Mouse (Mus musculus) embryonic facial prominence, embryonic 10.5 days (tissue): ENCODE measurements around the gene Il9r. TPM values are rescaled to one million over a fixed set of nuclear protein-coding genes. Genes with fewer than 3 reads are reported as not detected.
A peak's percentile ranks its signal among the peaks of the same experiment; 100 is the strongest.

Source experiments
- DNase-seq: peaks from one replicate; pipeline ENCODE4 v3.0.0-alpha.2; 2017; ENCODE audit warnings: low spot score
- H3K27ac ChIP-seq: fragments of 300-500 bp; sonication (generic); replicated peaks from 2 replicates; pipeline ENCODE4 v1.5.1; 2016; ENCODE audit warnings: mild to moderate bottlenecking
- H3K27me3 ChIP-seq: fragments of 300-500 bp; sonication (generic); replicated peaks from 2 replicates; pipeline ENCODE4 v1.6.1; 2016; ENCODE audit warnings: low read depth, mild to moderate bottlenecking; ENCODE audit not compliant: poor library complexity, severe bottlenecking
- H3K36me3 ChIP-seq: fragments of 300-500 bp; sonication (generic); replicated peaks from 2 replicates; pipeline ENCODE4 v1.6.1; 2016; ENCODE audit warnings: mild to moderate bottlenecking, moderate library complexity
- H3K4me1 ChIP-seq: fragments of 300-500 bp; sonication (generic); 2 replicates; pipeline ENCODE4 v1.6.1; 2016
- H3K4me3 ChIP-seq: fragments of 300-500 bp; sonication (generic); 2 replicates; pipeline ENCODE4 v1.5.1; 2016; ENCODE audit warnings: mild to moderate bottlenecking, moderate library complexity
- H3K9me3 ChIP-seq: fragments of 300-500 bp; sonication (generic); 2 replicates; pipeline ENCODE4 v1.6.1; 2016; ENCODE audit warnings: mild to moderate bottlenecking
- WGBS: fragments of 180-500 bp; shearing (Covaris S2); methylation state at CpG from one replicate; pipeline ENCODE4 v1.1.7; 2016; 5-methylcytosine and 5-hydroxymethylcytosine counted together
- polyA plus RNA-seq: library from polyadenylated mRNA; unstranded; fragments of >200 nt; fragmentation: Nextera tagmentation; extraction: Ambion mirVana; gene quantifications from 2 replicates; pipeline ENCODE4 v1.2.1, GENCODE M21; 2016

Il9r gene
- polyA plus RNA-seq: 0.05 TPM in 1 of 2 replicates, not detected in the other

DNA sequence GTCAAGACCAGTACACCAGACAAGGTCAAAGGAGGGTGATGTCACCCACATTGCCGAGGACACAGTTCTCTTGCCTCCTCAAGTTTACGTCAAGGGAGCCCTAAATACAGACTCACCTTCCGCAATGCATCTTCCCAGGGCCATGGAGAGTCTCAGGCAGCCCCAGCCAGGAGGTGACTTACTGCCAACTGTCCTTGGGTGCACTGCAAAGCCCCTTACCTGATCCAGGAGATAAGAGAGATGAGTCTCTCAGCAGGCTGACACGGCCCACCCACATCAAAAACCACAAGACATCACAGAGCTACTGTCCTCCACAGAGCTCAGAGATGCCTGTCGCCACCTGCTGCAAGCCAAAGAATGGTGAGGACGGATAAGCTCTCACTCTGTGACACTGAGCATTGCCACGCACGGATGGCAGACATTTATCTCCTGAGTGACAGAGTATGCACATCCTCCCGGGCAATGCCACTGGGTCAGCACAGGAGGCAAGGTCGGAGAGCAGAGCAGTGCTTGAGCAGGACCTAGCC lies at the start of gene Il9r:
Gene Il9r (minus strand): TSS at position 205 of the 527 bp plus-strand sequence.
- H3K27me3 ChIP-seq: peaks cover 17% of the 10 kb centered on the region
- DNase-seq: no peak
- H3K36me3 ChIP-seq: no peaks in the 10 kb centered on the region
- 78% methylated on average over 10 of the region's 10 CpGs for WGBS
- no peaks in the 10 kb centered on the region for H3K9me3 ChIP-seq
- no peak within 1 kb of the TSS for H3K4me3 ChIP-seq
- no peak within 1 kb of the TSS for H3K27ac ChIP-seq
- H3K4me1 ChIP-seq: peaks cover 26% of the 10 kb centered on the region

DNA sequence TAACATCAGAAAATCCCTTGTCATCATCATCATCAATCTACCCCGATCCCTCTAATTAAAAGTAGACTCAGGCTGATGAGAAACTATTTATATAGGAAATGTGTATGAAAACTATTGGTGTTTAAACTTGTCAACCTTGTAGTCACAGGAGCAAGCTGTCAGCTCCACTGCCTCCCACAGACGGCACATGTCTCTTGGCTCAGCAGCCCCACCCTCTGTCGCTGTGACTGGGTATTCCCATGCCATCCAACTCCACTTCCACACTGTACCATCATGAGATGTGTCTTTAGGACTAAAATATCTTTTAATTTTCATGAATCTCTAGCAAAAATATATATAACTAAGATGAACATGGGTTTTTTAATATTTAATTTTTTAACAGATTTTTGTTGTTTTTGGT lies 48.3 kb upstream of the Il9r start:
- 85% methylated on average over 3 of the region's 3 CpGs for WGBS
- H3K36me3 ChIP-seq: peaks cover 94% of the 10 kb centered on the region
- no peak overlapping the region for H3K4me3 ChIP-seq

DNA sequence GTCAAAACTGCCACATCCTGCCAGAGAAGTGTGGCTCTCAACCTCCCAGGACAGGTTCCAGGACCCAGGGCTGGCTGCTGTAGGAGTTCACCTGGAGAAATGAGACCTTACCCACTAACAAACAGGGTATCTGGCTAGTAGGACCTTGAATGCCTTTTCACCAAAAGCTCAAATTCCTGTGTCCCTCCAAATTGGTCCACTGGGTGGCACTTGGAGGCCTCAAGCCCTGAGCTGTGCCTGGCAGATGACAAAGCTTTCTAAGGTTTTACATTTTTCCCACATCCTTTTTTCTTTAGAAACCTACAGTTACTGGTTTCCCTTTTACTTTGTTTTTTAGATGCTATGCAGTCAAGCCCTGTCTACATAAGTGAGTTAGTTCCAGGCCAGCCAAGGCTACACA lies 47.0 kb upstream of the Il9r start:
- no peaks in the 10 kb centered on the region for H3K27me3 ChIP-seq
- no peaks in the 10 kb centered on the region for H3K9me3 ChIP-seq
- no peak for DNase-seq
- peaks cover 94% of the 10 kb centered on the region for H3K36me3 ChIP-seq
- H3K4me1 ChIP-seq: peaks cover 14% of the 10 kb centered on the region
- no peak overlapping the region for H3K27ac ChIP-seq
- no peak overlapping the region for H3K4me3 ChIP-seq

More for the DNA sequence above, 48.3 kb upstream of the Il9r start:
- DNase-seq: no peak
- H3K9me3 ChIP-seq: no peaks in the 10 kb centered on the region
- no peak overlapping the region for H3K27ac ChIP-seq
- H3K4me1 ChIP-seq: peaks cover 13% of the 10 kb centered on the region
- H3K27me3 ChIP-seq: no peaks in the 10 kb centered on the region

DNA sequence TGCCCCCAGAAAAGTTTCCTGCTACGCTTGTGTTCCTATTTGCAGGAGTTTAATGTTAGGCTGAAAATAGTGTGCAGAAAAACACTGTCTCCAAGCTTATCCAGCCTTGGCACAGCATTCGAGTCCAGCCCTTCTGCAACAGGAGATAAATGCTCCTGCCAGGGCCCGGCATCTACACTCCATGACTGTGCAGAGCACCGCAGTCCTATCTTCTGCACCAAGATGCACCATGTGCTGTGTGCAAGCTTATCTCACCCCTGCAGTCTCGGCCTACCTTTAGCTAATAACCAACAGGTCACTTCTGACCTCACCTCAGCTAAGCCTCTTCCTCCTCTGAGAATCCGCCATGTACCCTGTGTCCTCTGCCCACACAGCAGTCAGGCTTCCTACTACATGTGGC lies 45.5 kb upstream of the Il9r start:
- Histone ChIP-seq H3K36me3 (peaks cover 95% of the 10 kb centered on the region), H3K4me1 (peaks cover 14% of the 10 kb centered on the region), H3K9me3 (no peaks in the 10 kb centered on the region), H3K27me3 (no peaks in the 10 kb centered on the region), H3K4me3 (no peak overlapping the region), H3K27ac (no peak overlapping the region)
- DNase-seq: no peak
- WGBS: 91% methylated on average over 6 of the region's 6 CpGs

DNA sequence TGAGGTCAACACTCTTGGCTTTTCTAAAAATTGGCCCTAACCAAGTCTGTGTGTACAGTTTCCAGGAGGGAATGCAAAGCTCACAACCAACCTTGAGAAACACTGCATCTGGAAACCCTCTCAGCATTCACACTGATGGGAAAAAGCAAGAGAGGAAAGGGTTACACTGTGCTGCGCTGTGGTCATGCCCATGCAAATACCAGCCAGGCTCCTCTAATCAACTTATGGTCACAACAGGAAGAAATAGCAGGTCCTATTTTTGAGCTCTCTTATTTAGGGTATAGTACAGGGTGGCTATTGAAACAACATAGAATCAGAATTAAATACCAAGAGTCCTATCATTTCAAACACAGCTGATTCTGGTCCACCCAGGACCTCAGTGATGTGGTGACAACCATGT lies 44.5 kb upstream of the Il9r start:
- no peak for DNase-seq
- WGBS: 85% methylated on average over 1 of the region's 1 CpGs
- 0 out of 2 replicates have a peak overlapping the region, but pooled peaks have one; percentile 40 for H3K27ac ChIP-seq
- H3K4me1 ChIP-seq: peaks cover 14% of the 10 kb centered on the region
- no peak overlapping the region for H3K4me3 ChIP-seq
- peaks cover 95% of the 10 kb centered on the region for H3K36me3 ChIP-seq
- no peaks in the 10 kb centered on the region for H3K9me3 ChIP-seq
- no peaks in the 10 kb centered on the region for H3K27me3 ChIP-seq

DNA sequence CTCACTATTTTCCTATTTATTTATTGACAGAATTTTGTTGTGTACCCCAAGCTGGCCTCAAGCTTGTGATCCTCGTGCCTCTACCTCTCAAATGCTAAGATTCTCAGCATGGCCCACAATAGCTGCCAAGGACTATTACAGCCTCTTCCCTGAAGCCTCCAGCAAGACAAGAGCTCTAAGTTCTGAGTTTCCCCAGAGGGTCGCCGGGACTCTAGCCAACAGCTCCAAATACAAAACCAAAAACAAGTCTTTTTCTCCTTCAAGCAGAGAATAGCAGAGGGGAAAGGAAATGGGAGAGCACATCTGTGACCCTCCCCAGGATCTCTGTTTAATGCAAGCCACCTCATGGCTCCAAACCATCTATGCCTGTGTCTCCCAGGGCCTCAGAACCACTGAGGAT lies 44.0 kb upstream of the Il9r start:
- Histone ChIP-seq H3K36me3 (peaks cover 93% of the 10 kb centered on the region), H3K4me1 (peaks cover 14% of the 10 kb centered on the region), H3K27me3 (no peaks in the 10 kb centered on the region), H3K9me3 (no peaks in the 10 kb centered on the region), H3K27ac (0 out of 2 replicates have a peak overlapping the region, but pooled peaks have one; percentile 40), H3K4me3 (no peak overlapping the region)
- no peak for DNase-seq
- WGBS: 63% methylated on average over 3 of the region's 3 CpGs

DNA sequence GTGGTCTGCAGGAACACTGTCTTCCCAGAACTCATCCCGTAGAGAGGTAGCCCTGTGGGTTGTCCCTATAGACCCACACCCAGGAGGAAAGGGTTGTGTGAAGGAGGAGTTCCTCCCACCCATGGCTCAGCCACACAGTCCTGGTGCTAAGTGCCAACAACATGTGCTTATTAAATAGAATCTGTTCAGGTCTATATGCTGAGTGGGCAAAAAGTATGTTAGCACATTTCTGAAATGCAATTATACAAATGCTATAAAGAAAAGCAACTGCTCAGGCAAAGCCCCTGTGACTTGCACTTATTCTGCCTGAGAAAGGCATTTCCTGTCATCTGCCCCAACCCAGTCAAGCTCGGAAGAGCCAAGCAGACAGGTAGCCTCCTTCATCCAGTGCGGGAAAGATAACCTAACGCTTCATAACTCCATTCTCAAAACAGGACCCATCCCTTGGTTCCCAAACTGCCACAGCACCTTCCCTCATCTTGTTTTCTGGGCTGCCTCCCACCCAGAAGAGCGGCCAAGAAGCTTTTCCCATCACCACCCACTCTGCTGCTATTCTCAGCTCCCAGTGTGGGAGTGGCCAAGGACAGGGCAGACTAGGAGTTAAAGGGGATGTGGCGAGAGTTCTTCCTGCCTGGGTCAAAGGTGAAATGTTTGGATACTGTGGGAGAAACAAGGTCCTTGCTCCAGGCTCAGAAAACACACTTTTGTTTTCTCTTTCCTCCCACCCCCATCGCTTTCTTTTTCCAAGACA lies 43.3 kb upstream of the Il9r start:
- H3K9me3 ChIP-seq: no peaks in the 10 kb centered on the region
- WGBS: 54% methylated on average over 7 of the region's 7 CpGs
- no peaks in the 10 kb centered on the region for H3K27me3 ChIP-seq
- 0 out of 2 replicates have a peak overlapping the region, but pooled peaks have one; percentile 40 for H3K27ac ChIP-seq
- H3K4me3 ChIP-seq: no peak overlapping the region
- no peak for DNase-seq
- peaks cover 14% of the 10 kb centered on the region for H3K4me1 ChIP-seq
- peaks cover 96% of the 10 kb centered on the region for H3K36me3 ChIP-seq

DNA sequence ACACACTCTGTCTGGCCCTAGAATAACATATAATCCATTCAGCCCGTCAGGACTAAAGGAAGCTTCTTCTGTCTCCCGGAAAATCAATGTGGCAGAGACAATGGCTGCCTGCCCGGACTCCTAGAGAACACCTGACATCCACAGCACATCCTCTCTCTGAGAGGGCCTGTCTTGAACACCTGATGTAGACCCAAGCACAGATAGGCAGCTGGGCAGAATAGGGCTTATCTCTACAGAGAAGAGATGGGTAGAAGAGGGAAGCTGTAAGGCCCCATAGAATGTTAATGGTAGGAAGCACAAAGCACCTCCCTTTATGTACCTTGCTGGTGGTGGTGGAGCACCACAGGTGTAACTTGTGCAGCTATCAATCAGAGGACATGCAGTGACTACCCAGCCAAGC lies 42.1 kb upstream of the Il9r start:
- Histone ChIP-seq H3K9me3 (no peaks in the 10 kb centered on the region), H3K36me3 (peaks cover 95% of the 10 kb centered on the region), H3K4me3 (no peak overlapping the region), H3K4me1 (peaks cover 14% of the 10 kb centered on the region), H3K27me3 (no peaks in the 10 kb centered on the region), H3K27ac (no peak overlapping the region)
- DNase-seq: no peak
- WGBS: 90% methylated on average over 3 of the region's 3 CpGs

DNA sequence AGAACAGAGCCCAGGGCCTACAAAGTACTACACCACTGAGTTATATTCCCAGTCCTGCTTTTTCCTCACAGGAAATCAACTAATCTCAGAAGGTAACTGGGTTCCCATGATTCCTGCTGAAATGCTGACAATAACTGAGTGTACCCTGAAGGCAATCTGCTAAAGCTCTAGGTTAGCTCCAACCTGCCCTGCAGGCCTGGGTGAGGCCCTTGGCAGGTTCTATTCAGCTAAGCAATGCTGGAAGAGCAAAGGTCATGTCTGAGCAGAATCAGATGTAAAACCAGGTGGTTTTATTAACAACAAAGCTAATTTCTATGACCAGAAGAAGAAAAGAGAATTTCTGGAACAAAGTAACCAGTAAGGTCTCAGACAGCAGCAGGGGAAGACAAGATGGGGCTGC lies 41.3 kb upstream of the Il9r start:
- H3K4me1 ChIP-seq: peaks cover 16% of the 10 kb centered on the region
- H3K27me3 ChIP-seq: no peaks in the 10 kb centered on the region
- no peak for DNase-seq
- no peak overlapping the region for H3K4me3 ChIP-seq
- H3K36me3 ChIP-seq: peaks cover 95% of the 10 kb centered on the region
- H3K9me3 ChIP-seq: no peaks in the 10 kb centered on the region
- no peak overlapping the region for H3K27ac ChIP-seq

DNA sequence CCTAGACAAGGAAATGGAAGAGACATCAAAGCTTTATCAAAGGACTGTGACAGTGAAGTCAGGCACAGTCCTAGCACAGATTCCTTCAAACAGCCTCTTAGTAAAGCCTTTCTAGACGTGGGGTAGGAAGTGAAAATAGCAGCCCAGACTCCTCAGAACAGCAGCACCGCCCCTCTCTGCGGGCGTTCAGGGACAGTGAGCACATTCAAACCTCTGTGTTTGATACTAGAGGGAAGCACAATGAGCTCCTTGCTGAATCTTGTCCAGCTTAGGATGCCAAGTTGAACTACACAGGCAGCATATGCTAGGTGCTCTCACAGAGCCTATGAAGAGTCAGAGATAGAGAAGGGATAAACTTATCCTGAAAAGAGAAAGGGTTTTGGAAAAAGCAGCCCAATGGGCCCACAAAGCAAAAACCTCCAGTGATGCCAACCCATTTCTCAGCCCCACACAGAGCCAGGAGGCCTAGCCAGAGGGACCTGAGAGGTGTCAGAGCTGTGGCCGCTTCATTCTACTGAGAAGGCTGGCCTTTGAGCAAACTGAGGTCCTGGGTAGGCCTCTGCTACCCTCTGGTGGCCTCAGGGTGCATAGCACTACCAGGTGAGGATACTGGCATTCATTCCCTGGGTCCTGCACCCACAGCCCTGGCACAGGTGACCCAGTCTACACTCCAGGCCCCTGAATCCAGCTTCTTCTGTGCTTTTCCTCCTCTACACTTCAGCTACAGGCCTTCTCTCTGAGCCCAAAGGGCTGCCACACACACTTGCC lies 38.2 kb upstream of the Il9r start:
- DNase-seq: peak; percentile 70
- Histone ChIP-seq H3K4me1 (0 out of 2 replicates have a peak, but pooled peaks cover 2% of the 10 kb centered on the region), H3K9me3 (no peaks in the 10 kb centered on the region), H3K27ac (no peak overlapping the region), H3K4me3 (no peak overlapping the region), H3K27me3 (no peaks in the 10 kb centered on the region), H3K36me3 (peaks cover 97% of the 10 kb centered on the region)
- WGBS: 70% methylated on average over 5 of the region's 5 CpGs

DNA sequence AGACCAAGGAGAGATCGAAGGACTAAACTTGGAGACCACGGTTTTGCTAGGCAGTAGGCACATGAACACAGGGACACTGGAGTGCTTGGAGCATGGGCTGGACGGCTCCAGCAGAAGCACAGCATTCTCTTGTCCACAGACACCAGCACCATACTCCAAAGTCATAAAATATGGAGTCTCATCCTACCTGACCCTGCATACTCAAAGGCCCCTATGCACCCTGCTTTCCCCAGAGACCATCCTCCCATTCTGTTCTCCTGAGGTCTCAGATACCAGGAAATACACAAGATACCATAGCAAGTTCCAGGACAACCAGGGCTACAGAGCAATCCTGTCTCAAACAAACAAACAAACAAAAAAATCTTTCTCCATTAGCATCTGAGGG lies 37.3 kb upstream of the Il9r start:
- H3K36me3 ChIP-seq: peaks cover 97% of the 10 kb centered on the region
- H3K27ac ChIP-seq: no peak overlapping the region
- 91% methylated on average over 3 of the region's 3 CpGs for WGBS

DNA sequence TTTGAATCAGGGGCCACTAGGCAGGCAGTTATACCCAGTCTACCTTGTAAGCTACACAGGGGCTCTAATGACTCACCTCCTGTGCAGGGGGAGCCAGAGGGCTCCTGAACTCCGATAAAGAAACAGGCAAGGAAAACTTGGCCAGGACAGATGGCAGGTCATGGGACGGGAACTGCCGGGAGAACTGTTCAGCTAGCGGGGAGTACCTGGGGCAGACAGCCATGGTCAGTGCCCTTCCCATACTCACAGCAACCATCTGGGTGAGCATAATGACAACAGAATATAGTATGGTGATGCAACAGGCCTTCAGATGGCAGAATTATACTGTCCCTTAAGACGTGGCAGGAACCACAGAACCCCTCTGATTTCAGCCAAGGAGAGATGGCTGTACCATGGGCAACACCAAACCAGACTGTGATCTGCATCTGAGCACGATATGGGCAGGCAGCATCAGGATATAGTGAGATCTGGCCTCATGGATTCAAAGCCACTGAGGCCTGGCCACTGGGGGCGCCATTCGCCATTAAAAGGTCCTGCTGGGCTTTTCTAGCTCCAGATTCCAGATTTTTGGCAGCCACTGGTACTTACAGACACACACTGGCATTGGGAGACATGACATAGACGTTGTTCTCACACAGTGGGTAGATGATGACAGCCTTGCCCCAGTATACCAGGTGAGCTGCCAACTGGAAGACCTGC lies 36.8 kb upstream of the Il9r start:
- Histone ChIP-seq H3K4me1 (0 out of 2 replicates have a peak, but pooled peaks cover 6% of the 10 kb centered on the region), H3K27me3 (no peaks in the 10 kb centered on the region), H3K27ac (no peak overlapping the region), H3K4me3 (no peak overlapping the region), H3K9me3 (no peaks in the 10 kb centered on the region), H3K36me3 (peaks cover 97% of the 10 kb centered on the region)
- 60% methylated on average over 9 of the region's 9 CpGs for WGBS
- peak; percentile 63 for DNase-seq

More for the DNA sequence above, 37.3 kb upstream of the Il9r start:
- no peaks in the 10 kb centered on the region for H3K27me3 ChIP-seq
- no peak for DNase-seq
- H3K4me3 ChIP-seq: no peak overlapping the region
- H3K9me3 ChIP-seq: no peaks in the 10 kb centered on the region
- 0 out of 2 replicates have a peak, but pooled peaks cover 6% of the 10 kb centered on the region for H3K4me1 ChIP-seq
